Mouse (Mus musculus): Measurements from ENCODE around the gene Anxa9.
A peak's percentile ranks its signal among the peaks of the same experiment; 100 is the strongest.
"Not testable (repeated sequence)": the region's sequence is repeated elsewhere in the genome, so short reads cannot be mapped to it uniquely, and the experiment has no call there.

The Anxa9 gene

GRCm38 (mm10) chr3:95307100-95307499 is at the start of gene Anxa9:
TSS of gene Anxa9 (minus strand) at chr3:95307176.
- DNase-seq (ENCODE audit: low spot score in 2 of 2), result no peak

GRCm38 (mm10) chr3:95355911-95356544 is 49.1 kb upstream of the Anxa9 start:
- DNase-seq (ENCODE audit: low spot score in 2 of 2), result not testable (repeated sequence)

GRCm38 (mm10) chr3:95349491-95349890 is 42.5 kb upstream of the Anxa9 start:
- no peak for DNase-seq (ENCODE audit: low spot score in 2 of 2)

- DNase-seq (ENCODE audit: low spot score in 2 of 2), result not testable (repeated sequence)
Measured at GRCm38 (mm10) chr3:95348343-95348742, 41.4 kb upstream of the Anxa9 start.

GRCm38 (mm10) chr3:95346454-95346853 is 39.5 kb upstream of the Anxa9 start:
- no peak for DNase-seq (ENCODE audit: low spot score in 2 of 2)

- not testable (repeated sequence) for DNase-seq (ENCODE audit: low spot score in 2 of 2)
Measured at GRCm38 (mm10) chr3:95343356-95344000, 36.5 kb upstream of the Anxa9 start.

GRCm38 (mm10) chr3:95338251-95338650 is 31.3 kb upstream of the Anxa9 start:
- DNase-seq (ENCODE audit: low spot score in 2 of 2), result no peak

GRCm38 (mm10) chr3:95337345-95337744 is 30.4 kb upstream of the Anxa9 start:
- DNase-seq (ENCODE audit: low spot score in 2 of 2), result no peak

- DNase-seq (ENCODE audit: low spot score in 2 of 2), result no peak
Measured at GRCm38 (mm10) chr3:95331528-95331927, 24.6 kb upstream of the Anxa9 start.

- no peak for DNase-seq (ENCODE audit: low spot score in 2 of 2)
Measured at GRCm38 (mm10) chr3:95328803-95329404, 21.9 kb upstream of the Anxa9 start.

GRCm38 (mm10) chr3:95324454-95325144 is 17.6 kb upstream of the Anxa9 start:
- DNase-seq (ENCODE audit: low spot score in 2 of 2), result no peak

- DNase-seq (ENCODE audit: low spot score in 2 of 2), result no peak
Measured at GRCm38 (mm10) chr3:95323429-95323828, 16.5 kb upstream of the Anxa9 start.

- DNase-seq (ENCODE audit: low spot score in 2 of 2), result no peak
Measured at GRCm38 (mm10) chr3:95319701-95320625, 13.0 kb upstream of the Anxa9 start.

GRCm38 (mm10) chr3:95319110-95319509 is 12.1 kb upstream of the Anxa9 start:
- no peak for DNase-seq (ENCODE audit: low spot score in 2 of 2)

GRCm38 (mm10) chr3:95318548-95318947 is 11.6 kb upstream of the Anxa9 start:
- peak in 1 of 2 experiments; percentile 66 for DNase-seq (ENCODE audit: low spot score in 2 of 2)

- peak in 1 of 2 experiments; percentile 72 for DNase-seq (ENCODE audit: low spot score in 2 of 2)
Measured at GRCm38 (mm10) chr3:95317414-95318080, 10.6 kb upstream of the Anxa9 start.

GRCm38 (mm10) chr3:95315844-95316550 is 9.0 kb upstream of the Anxa9 start:
- DNase-seq (ENCODE audit: low spot score in 2 of 2), result no peak

GRCm38 (mm10) chr3:95315094-95315843 is 8.3 kb upstream of the Anxa9 start:
- DNase-seq (ENCODE audit: low spot score in 2 of 2), result peak; percentile 88 to 93

GRCm38 (mm10) chr3:95314486-95315093 is 7.6 kb upstream of the Anxa9 start, which contains the start of gene Cers2:
TSS of gene Cers2 (plus strand) at chr3:95314791.
- DNase-seq (ENCODE audit: low spot score in 2 of 2), result no peak
